Mouse (Mus musculus): ENCODE results near the gene Stxbp5l.

- no peak for TF ChIP-seq POLR2A (IDR thresholded peaks at IDR 0.05; ENCODE audit: insufficient read length, low read depth)
- TF ChIP-seq POLR2AphosphoS2 (IDR thresholded peaks at IDR 0.05; ENCODE audit: insufficient read length, low read depth) = no peak
- no peak for TF ChIP-seq MYOD1 (IDR thresholded peaks at IDR 0.05; ENCODE audit: control insufficient read depth in 1 of 3, insufficient read length in 2 of 3, low read depth in 2 of 3)
- TF ChIP-seq USF1 (IDR thresholded peaks at IDR 0.05; ENCODE audit: low read depth) = no peak
- no peak for TF ChIP-seq TCF12 (IDR thresholded peaks at IDR 0.05; ENCODE audit: insufficient read depth, poor library complexity, severe bottlenecking)
- no peak for TF ChIP-seq REST (IDR thresholded peaks at IDR 0.05; ENCODE audit: insufficient read depth, insufficient read length)
- TF ChIP-seq MYOG (IDR thresholded peaks at IDR 0.05; ENCODE audit: control insufficient read depth in 1 of 3, insufficient read depth in 1 of 3, insufficient read length in 2 of 3, low read depth in 2 of 3) = no peak
- TF ChIP-seq E2F4 (IDR thresholded peaks at IDR 0.05; ENCODE audit: insufficient read depth) = no peak
- TF ChIP-seq MAX (IDR thresholded peaks at IDR 0.05; ENCODE audit: low read depth) = no peak
- no peak for TF ChIP-seq SRF (IDR thresholded peaks at IDR 0.05; ENCODE audit: control insufficient read depth, insufficient read length, low read depth)
- no peak for TF ChIP-seq TCF3 (IDR thresholded peaks at IDR 0.05; ENCODE audit: insufficient read length, low read depth)
Measured at GRCm38 (mm10) chr16:37344960-37345359, 39.8 kb downstream of the Stxbp5l start.
